Mouse (Mus musculus) bone marrow macrophage, adult 2 months (primary cell): ENCODE measurements around the gene Il1rl2.

Experiments used
- CTCF ChIP-seq: IDR thresholded peaks from 2 replicates; pipeline ENCODE4 v1.5.1; 2012; ENCODE audit warnings: low read depth, mild to moderate bottlenecking, low read length, moderate library complexity
- POLR2A ChIP-seq: IDR thresholded peaks from 2 replicates; pipeline ENCODE4 v1.6.1; 2012; ENCODE audit warnings: mild to moderate bottlenecking, low read depth, low read length, borderline replicate concordance

DNA sequence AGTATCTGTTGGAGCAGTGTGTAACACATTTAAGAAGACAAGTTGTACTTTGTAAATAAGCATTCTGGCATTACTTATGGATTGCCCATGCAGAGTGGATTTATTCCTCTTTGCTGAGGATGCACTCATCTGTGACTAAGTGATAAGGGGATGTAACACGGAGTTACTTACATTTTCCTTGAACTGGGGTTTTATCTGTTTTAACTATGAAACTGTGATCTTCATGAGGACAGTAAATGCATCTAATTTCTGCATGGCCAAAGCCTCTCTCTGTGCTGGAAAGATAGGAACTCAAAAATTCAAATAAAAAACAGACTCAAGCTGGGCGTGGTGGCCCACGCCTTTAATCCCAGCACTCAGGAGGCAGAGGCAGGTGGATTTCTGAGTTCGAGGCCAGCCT lies 15.7 kb downstream of the Il1rl2 start:
- TF ChIP-seq CTCF: no peak
- TF ChIP-seq POLR2A: no peak
